Mouse (Mus musculus) spleen, adult 12 weeks (tissue): ENCODE results near the gene 1500009C09Rik.

ENCODE experiments used
- DNase-seq: peaks from one replicate; pipeline ENCODE4 v3.0.0; 2022; ENCODE audit warnings: low spot score

Gene 1500009C09Rik

DNA sequence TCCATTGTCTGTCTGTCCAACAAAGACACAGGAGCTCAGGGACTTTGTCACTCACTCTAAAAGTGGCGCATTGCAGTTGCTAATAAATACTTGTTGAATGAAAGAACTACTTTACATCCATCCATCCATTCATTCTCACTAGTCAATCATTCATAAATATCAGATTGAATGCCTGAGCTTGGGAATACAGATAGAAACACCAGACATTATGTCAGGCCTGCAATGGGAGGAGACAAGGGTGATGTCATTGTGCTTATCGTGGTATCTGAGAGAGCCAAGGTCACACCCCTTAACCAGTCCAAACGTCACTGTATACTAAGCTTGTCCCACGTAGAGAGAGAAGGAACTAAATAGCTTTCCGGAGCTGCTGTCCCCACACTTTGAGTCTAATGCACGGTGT lies at the start of gene 1500009C09Rik:
1500009C09Rik (plus strand) TSS at position 301 of the 400 bp plus-strand sequence.
- no peak for DNase-seq

DNA sequence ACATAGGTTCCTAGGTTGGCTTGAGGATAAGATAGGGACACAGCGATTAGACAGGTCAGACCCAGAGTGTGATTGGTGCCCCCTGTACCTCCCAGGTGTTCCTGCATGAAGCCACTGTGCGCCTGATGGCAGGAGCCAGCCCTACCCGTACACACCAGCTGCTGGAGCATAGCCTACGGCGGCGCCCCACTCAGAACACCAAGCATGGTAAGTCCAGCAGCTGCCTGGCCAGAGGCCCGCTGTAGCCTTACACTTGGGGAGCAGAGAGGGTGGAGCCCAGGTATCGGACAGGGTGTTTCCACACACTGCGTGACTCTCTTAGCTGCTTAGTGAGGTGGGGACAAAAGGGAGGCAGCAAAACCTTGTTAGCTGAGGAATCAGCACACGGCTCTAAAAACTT lies 49.1 kb upstream of the 1500009C09Rik start:
- DNase-seq, result no peak

DNA sequence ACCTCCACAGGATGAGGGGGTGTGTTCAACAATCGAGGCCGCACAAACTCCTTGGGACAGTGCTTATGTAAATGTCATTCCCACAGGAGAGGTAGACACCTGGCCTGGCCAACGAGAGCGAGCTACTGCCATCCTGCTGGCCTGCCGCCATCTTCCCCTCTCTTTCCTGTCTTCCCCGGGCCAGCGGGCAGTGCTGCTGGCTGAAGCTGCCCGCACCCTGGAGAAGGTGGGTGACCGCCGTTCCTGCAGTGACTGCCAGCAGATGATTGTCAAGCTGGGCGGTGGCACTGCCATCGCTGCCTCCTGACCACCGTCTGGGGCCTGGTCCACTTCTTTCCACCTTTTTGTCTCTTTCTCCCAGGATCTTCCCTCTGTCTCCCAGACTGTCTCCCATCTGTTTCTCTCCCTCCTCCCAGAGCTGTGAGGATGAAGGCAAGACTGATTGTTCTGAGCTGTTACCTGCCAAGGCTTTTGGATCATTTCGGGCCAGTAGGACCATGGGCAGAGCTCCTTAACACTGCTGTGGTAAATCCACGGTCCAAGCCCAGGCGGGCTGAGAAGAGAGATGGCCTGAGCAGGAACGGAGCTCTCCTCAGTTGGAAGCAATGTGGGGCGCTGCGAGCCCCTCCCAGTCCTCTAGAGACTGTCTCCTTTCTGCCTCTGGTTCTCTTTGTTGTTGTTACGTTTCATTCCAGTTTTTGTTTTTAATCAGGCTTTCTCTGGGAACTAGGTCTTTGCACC lies 48.4 kb upstream of the 1500009C09Rik start:
- no peak for DNase-seq

DNA sequence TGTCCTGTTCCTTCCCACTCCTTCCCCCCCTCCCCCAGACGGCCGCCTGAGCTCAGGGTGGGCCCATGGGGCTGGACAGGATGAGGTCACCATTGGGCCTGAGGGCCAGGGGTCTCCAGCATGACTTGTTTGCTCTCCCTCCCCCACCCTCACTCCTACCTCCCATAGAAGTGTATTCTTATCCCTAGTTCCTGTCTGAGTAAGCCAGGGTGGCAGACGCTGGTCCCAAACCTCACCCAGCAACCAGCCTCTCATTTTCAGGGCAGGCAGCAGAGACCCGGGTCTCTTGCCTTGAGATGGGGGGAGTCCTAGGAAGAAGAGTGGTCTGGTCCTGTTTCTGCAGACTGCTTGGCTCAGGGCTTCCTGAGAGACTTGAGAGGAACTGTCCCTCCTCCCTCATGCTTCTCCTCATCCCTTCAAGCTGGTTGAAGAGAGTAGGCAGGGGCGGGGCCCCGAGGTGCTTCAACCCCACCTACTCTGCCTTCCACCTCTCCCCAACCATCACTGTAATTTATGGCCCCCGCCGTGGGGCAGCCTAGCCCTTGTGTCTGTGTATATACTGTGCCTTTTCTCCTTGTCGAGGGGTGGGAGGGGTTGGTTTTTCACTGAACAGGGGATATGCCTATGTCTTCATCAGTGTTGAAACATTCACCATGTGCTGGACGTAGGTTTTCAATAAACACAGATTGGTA lies 47.4 kb upstream of the 1500009C09Rik start:
- DNase-seq, result no peak

DNA sequence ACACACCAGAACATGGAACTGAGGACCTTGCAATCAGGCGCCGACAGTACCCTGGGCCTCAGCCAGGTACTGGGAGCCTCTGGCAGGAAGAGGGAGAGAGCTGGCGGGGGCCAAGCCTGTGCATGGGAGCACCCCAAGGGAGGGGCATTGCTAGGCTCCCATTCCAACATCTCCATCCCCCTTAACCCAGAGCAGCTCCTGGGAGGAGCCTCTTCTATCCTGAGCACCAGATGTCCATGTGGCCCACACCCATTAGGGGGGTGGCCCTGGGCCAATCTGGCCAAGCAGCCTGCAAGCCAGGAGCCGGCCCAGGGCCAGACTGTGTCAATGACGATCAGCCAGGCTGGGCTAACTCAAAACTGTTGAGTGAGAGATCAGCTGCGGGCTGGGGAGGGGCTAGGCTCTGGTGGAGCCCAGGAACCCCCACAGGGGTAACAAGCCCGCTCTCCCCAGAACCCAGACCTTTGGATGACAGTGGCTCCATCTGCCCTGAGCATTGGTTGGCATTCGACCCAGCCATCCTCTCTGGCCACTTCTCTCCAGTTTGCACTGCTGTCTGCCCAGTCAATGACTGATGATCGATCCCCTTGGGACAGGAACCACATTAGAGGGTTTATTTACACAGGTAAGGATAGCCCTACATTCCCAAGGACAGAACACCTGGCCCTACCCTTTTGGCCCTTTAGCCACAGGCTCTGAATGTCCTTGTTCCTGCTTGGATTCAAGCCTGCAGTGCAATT lies 45.7 kb upstream of the 1500009C09Rik start:
- DNase-seq, result no peak

DNA sequence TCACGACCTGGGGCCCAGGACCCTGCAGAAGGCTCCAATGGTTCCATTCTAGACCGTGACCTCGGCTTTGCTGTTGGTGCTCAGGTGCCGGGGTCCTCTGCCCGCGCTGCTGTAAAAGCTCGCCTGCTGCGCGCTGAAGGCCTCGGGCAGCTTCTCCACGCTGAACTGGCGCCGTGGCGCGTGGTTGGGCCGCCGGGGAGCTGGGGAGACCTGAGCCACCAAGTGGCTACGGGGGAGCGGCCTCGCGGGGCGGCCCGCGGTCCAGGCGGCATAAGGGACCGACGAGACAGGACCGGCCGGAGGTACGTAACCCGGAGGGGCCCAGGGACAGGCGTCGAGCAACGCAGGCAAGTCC lies 45.1 kb upstream of the 1500009C09Rik start:
- no peak for DNase-seq

DNA sequence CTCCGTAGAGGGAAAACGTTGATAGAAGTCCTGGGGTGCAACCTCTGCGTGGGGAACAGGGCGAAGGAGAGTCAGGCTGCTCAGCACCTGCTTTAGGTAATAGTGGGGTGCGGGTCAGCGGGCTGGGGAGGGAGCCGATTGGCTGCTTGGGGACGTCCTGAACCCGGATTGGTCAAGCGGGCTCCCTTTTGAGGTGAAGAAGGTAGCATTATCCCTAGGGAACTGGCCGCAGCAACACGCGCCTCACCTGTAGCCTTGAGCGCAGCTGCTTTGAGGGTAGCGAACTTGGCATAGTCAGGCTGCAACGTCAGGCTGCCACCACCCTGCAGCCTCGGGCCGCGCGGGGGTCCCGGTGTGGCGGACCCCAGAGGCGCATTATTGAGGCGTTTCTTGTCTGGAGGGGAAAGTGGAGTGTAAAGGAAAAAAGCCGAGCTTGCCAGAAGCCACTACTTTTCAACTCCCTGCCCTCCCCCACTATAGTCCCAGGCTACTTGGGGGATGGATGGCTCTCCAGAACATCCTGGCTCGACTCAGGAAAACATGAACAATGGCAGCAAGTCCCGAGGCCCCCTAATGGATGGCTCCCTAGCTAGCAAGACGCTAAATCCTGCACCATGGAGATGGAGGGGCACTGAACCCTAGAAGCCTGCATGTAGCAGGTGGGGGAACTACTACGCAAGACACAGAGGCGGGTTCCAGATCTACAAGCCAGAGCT lies 44.5 kb upstream of the 1500009C09Rik start:
- DNase-seq, result no peak

DNA sequence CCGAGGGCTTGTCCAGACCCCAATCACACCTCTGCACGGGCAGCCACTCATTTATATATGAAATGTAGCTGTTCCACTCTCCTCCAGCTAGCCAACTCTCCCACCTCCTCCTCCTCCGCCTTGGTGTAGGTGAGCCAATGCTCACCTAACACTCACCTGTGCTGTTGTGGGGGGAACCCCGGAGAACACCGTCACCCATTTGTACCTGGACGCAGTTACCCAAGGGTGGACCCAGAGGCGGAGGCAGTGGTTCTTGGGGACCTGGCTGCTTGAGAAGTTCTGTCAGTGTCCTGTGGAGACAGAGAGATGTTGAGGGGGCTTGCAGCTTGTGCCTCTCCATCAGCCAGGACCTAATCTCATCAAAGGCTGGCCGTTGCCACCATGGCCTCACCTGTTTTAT lies 43.9 kb upstream of the 1500009C09Rik start:
- DNase-seq, result no peak

DNA sequence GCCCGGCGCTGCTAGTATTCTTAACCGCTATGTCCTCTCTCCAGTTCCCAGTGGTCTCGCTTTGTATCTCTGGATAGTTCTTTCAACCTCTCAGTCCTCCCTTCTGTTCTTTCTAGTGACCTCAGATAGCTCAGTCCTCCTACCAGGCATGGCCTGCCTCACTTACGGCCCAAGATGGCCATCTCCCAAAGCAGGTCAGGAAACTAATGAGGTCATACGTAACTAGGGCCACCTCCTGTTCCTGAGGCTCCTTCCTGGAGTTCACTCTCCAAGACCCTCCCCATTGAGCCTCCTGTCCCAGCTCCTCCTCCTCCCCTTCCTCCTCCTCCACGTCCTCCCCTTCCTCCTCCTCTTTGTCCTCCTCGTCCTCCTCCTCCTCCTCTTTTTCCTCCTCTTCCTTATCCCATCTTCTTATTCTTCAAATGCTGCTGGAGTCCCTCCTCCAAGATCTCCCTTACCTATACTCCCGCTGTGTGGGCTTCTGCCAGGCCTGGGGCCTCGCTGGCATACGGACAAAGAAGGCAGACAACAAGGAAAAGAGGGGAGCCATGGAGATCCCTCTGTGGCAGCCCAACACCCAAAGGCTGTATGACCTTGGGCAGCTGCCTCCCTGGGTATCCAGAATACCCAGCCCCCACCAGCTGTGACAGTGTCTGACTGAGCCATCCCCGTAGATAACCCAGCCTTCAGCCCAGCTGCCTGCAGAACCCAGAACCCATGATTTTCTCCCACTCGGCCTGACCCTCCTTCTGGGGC lies 42.7 kb upstream of the 1500009C09Rik start:
- no peak for DNase-seq

DNA sequence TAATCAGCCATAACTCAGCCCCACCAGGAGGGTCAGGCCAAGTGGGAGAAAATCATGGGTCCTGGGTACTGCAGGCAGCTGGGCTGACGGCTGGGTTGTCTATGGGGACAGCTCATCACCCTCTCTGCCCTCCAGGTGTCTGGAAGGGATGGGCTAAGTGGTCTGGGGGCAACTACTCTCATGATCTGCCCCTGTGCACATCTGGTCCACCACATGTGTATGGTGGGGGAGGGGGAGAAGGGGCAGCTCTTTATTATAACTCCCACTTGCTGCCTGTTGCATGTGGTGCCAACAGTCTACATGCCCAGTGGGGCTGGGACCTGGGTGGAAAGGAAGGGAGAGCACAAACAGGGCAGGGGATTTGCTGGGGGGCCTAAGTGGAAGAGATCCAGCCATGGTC lies 41.4 kb upstream of the 1500009C09Rik start:
- no peak for DNase-seq

DNA sequence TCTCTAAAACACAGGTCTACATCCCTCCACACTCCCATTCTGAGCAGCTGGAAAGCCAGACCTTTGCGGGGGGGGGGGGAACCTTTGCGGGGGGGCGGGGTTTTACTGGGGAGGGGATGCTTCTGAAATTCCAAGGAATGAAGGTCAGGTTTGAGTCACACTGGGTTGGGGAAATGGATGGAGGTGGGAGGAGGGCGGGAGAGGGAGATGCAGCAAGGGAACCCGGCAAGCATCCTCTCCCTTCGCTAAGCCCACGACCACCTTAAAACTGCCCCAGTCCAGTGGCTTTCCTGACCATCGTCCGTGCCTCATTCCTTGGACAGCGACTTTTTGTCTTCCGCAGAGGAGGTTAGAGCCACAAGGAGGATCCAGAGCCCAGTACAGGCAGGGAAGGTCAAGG lies 40.9 kb upstream of the 1500009C09Rik start:
- no peak for DNase-seq

DNA sequence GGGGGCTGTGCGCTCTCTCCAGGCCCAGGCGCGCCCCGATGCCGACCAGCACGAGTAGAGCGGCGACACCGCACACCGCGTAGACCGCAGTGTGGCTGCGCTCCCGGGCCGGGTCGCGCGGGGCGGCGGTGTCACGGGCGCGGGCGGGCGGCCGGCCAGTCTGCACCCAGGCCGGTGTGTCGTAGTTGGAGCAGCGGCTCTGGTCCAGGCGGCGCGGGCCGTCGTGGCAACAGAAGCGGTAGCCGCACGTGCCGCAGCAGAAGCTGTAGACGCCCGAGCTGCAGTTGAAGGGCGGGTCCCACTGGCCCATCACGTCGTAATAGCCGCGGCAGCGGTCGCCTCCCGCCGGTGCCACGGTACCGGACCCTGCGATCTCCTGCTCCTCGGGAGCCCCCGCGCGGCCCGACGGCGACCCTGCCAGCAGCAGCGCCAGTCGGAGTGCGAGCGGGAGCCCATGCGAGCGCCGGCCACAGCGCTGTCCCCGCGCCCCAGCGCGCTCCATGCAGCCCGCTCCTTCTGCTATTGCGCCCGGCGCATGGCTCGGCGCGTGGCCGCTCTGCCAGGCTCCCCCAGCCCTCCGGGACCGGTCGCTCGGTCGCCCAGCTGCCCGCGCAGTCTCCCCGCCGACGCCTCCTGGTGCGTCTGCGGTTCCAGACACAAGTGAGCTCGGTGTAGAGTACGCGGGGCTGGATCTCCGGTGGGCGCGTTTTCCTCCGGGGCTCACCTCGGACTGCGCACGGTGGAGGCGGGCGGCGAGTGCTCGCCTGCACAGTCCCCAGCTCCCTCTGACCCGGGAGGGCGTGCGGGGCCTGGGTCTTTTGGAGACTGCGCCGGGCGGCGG lies 40.1 kb upstream of the 1500009C09Rik start:
- no peak for DNase-seq

DNA sequence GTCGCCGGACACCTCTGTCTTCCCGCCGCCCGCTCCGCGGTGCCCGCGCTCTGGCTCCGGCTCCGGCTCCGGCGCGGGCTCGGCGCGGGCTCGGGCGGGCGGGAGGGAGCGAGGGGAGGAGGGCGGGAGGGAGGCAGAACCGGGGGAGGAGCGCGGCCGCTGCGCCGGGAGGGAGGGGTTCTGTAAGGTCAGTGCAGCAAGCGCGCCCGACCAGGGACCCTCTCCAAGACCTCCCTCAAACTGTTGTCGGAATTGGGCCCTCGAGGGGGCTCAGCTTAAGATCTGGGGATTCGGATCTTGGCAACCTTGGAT lies 39.5 kb upstream of the 1500009C09Rik start, which contains the start of gene Shisa8:
Shisa8 (minus strand) TSS at position 64 of the 312 bp plus-strand sequence.
- no peak for DNase-seq

DNA sequence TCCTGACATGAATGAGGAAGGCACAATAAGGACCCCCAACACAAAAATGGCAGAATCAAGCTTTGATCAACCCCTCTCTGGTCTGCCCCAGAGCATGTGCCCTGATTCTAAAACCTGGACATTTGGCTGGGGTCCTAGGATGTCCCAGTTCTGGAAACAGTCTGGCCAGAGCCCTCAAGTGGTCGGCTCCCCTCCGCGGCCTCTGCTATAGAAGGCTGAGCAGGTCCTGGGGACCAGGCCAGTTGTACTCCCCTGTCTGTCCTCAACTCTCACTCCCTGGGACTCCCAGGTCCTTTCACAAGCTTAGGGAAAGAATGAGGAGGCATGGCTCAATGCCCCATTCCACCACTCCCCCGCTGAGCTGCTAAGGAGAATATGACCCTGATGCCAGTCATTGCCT lies 39.0 kb upstream of the 1500009C09Rik start:
- no peak for DNase-seq

DNA sequence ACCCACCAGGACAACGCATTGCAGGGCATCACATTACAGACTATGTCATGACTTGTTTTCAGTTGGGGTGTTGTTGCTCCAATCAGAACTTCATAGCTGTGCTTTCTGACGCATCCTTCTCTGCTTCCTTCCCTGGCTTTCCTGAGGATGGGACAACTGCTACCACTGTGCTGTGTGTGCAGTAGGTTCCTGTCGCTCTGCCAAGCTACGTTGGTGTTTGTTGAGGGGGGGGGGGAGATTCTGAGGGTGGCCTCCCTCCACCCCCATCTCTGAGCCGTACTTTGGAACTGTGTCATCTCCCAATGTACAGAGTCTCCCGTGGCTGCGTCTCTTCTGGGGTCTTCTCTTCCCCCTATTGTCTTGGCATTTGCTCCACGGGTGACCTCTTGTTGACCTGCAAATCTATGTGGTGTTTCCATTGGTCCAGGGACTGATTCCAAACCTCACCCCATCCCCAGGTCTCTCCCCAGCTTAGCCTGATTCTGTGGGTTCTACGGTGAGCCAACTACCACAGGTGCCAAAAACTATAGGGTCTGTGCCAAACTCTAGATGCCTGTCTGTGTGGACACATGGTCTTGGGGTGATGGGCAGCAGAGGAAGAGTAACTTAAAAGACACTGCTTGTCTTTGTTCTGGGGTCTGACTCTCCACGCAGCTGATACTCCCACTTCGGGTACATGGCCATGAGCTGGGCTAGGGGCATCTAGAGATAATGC lies 36.7 kb upstream of the 1500009C09Rik start:
- no peak for DNase-seq

DNA sequence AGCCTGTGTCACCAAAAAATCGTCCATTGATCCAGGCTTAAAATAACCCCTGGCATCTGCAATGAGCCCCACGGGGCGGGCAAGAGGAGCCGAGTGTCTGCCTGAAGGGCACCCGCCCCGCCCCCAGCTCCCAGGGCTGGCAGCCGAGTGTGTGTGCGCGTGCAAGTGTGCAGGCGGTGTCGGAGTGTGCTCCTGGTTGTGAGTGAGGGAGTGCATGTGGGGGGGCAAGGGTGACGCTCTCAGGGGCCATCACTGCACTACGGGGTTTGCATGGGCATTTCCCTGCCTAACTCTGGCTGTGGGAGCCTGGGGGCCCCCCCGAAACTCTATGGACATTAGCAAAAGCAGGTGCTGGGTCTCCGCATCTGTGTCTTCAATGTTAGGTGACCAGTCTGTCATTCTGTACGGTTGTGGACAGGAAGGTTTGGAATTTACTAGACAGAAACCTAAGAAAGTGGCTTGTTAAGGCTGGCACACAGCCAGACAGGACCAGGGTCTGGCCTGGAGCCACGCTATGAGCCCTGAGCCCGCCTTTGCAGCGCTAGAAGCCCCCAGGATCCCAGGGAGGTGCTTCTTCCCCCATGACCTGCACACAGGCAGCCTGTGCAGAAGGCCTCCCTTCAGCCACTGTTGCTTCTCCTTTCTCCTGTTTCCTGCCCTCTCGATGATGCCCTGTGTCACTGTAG lies 35.9 kb upstream of the 1500009C09Rik start:
- DNase-seq, result no peak

DNA sequence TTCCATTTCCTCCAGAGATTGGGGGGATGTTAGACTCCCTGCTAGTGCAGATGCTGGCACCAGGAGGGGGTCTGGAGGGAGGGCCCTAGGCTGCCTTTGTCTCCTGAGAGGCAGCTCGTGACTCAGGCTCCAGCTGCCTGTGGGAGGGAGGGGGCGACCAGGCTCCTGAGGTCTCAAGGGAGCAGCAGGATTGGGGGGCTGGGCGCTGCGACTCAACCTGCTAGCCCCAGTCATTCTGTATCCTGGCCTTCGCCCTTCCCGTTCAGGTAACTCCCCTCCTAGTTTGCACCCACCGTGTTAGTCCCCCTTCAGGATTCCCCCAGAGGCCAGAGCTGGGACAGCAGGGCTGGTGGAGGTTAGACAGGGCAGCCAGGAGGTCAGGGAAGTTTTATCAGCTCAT lies 35.2 kb upstream of the 1500009C09Rik start:
- no peak for DNase-seq

DNA sequence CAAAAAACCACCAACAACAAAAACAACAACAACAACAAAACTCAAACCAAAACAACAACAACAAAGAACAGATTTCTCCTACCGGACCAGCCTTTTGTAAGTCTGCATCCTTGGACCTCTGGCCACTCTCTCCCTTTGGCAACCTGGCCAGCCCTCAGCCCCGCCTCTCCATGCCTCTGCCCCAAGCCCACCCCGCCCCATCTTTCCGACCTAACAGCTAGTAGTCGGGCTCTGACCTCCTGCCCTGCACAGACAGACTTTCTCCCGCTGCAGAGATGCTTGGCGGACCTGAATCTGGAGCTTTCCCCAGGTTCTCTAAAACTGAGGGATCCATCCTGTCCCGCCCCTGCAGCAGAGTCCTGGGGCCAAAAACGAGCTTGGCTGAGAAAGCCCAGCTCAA lies 34.2 kb upstream of the 1500009C09Rik start:
- DNase-seq, result no peak
